Mouse (Mus musculus) inflammation-experienced regulatory T-cells, adult 16 weeks (primary cell): Measurements from ENCODE around the gene Mrpl39. TPM values are rescaled to one million over a fixed set of nuclear protein-coding genes. Genes with fewer than 3 reads are reported as not detected.

Experiments used
- polyA plus RNA-seq: library from polyadenylated mRNA; unstranded; fragments of 100-300 nt; shearing (Covaris generic); gene quantifications from one replicate; pipeline ENCODE4 v1.2.1, GENCODE M21; 2017

The Mrpl39 gene
- 46.2 TPM for polyA plus RNA-seq

GRCm38 (mm10) chr16:84735166-84736105 is at the start of gene Mrpl39:
Gene Mrpl39, minus strand, starts transcription at chr16:84735742.

DNA sequence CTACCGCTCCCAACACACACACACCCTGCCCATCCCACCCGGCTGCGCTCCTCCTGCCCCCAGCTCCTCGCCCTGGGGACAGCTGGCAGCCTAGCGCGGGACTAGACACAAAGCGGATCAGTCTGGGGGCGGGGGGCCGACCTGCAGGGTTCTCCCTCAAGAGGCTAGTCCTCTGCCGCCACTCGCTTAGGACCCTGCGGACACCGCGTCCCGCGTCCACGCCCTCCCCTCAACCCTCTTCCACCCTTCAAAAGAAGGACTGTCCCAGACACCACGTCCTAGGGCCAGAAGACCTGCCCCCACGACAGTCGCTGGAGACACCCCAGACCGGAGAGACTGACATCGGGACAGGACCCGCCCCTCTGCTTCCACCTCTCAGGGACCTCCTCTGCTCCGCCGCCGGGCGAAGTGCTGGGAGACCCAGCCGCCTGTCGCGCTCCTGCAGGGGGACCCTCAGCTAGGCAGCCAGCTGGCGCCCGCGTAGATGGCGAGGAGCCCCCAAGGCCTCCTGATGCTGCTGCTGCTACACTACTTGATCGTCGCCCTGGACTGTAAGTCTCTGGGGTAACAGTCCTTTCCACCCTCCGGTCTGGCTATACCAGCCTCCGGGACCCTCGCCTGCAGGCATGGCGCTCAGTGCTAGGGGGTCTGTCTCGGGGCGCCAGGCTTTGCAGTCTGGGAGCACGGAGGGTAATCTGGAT is 38.6 kb upstream of the Mrpl39 start, which contains the start of gene Jam2:
Gene Jam2, plus strand, starts transcription at position 121 of the 701 bp plus-strand sequence.

Other genes with a start within 250 kb of the Mrpl39 start
- gene A730009L09Rik, start 220.6 kb downstream of the Mrpl39 start, polyA plus RNA-seq, result not detected
- gene Jam2, start 38.4 kb upstream of the Mrpl39 start, polyA plus RNA-seq, result 0.24 TPM
- gene Gabpa, start 99.2 kb upstream of the Mrpl39 start, polyA plus RNA-seq, result 54.9 TPM
- 506 TPM for gene Atp5j, start 99.9 kb upstream of the Mrpl39 start, polyA plus RNA-seq